Mouse (Mus musculus) cerebellum, adult 2 months (tissue): ENCODE results near the gene Gm7073. TPM values are rescaled to one million over a fixed set of nuclear protein-coding genes. Genes with fewer than 3 reads are reported as not detected.

Experiments
- DNase-seq, 2 experiments: peaks; one replicate each; pipeline ENCODE4 v3.0.0; 2021
- H3K27ac ChIP-seq: fragments of 200-500 bp; 2 replicates; pipeline ENCODE4 v1.5.1; 2012; ENCODE audit warnings: low read length, control low read depth, inconsistent platforms; ENCODE audit not compliant: insufficient read depth
- H3K27me3 ChIP-seq: fragments of 200-500 bp; 2 replicates; pipeline ENCODE4 v1.6.1; 2012; ENCODE audit warnings: inconsistent platforms, mild to moderate bottlenecking, low read length, moderate library complexity; ENCODE audit not compliant: control insufficient read depth, insufficient read depth
- H3K4me1 ChIP-seq: fragments of 200-500 bp; 2 replicates; pipeline ENCODE4 v1.6.1; 2011; ENCODE audit warnings: low read length; ENCODE audit not compliant: control insufficient read depth, insufficient read depth
- H3K4me3 ChIP-seq: fragments of 200-500 bp; replicated peaks from 2 replicates; pipeline ENCODE3; 2011; ENCODE audit warnings: mild to moderate bottlenecking, low read depth, low read length, control low read depth; ENCODE audit not compliant: insufficient read depth
- CTCF ChIP-seq: fragments of 200-500 bp; IDR thresholded peaks from 2 replicates; pipeline ENCODE4 v1.5.1; 2011; ENCODE audit warnings: low read depth, mild to moderate bottlenecking, control low read depth, low read length, moderate library complexity, borderline replicate concordance; ENCODE audit not compliant: insufficient read depth
- POLR2A ChIP-seq: fragments of 200-500 bp; IDR thresholded peaks from 2 replicates; pipeline ENCODE4 v1.6.1; 2011; ENCODE audit warnings: low read length, control low read depth, borderline replicate concordance; ENCODE audit not compliant: insufficient read depth
- WGBS: fragments of 180-500 bp; shearing (Covaris S2); methylation state at CpG from one replicate; pipeline ENCODE4 v1.1.7; 2018; 5-methylcytosine and 5-hydroxymethylcytosine counted together
- polyA plus RNA-seq: library from polyadenylated mRNA; depleted of rRNA; stranded (reverse); fragments of >200 nt; gene quantifications from 2 replicates; pipeline ENCODE4 v1.2.3, GENCODE M21; 2012; rRNA removed

The Gm7073 gene
- polyA plus RNA-seq: not detected in 2 replicates

DNA sequence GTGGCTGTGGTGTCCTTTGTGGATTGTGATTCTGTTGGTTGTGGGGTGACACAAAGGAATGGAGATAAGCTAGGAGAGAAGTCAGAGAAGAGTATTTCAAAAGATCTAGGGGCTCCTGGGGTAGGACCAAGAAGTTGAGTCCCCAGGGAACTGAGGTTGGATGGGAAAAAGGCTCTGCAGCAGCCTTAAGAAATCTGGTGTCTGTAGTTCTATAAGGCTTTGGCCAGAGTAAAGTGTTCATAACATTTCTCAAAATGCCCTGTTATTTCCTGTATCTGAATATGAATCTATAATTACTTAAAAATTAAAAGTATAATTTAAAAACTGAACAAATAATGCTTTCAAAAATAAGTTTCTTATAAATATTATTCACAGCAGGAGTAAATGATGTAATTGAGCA is at the start of gene Gm7073:
Gene Gm7073 (minus strand): TSS at position 101 of the 400 bp plus-strand sequence.
- no peaks in the 10 kb centered on the region for H3K27me3 ChIP-seq
- DNase-seq: no peak
- no peak within 1 kb of the TSS for H3K4me3 ChIP-seq
- TF ChIP-seq POLR2A (no peak), CTCF (no peak)
- no peaks in the 10 kb centered on the region for H3K4me1 ChIP-seq
- no peak within 1 kb of the TSS for H3K27ac ChIP-seq

- TF ChIP-seq CTCF (no peak), POLR2A (no peak)
- 6% methylated on average over 1 of the region's 1 CpGs for WGBS
- H3K4me3 ChIP-seq: no peak overlapping the region
- no peaks in the 10 kb centered on the region for H3K27me3 ChIP-seq
- no peaks in the 10 kb centered on the region for H3K4me1 ChIP-seq
- DNase-seq: no peak
- no peak overlapping the region for H3K27ac ChIP-seq
Measured at GRCm38 (mm10) chrX:60570539-60570938, 31.5 kb upstream of the Gm7073 start.

DNA sequence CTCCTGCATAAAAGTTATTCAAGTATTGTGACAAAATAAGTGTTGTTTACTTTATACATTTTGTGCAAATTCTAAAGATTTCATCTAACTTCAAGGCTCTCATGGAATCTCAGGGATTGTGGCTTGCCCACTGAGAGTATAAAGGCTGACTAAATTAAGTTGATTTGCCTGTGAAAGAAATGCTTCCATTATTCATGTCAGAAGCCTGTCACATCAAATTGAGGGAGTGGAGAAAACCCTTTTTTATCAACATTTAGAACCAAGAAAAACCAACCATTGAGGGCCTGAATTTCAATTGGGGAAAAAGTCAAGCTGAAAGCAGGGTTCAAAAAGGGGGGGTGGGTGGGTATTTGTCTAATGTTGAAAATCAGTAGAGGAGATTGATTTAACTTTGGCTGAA is 30.0 kb upstream of the Gm7073 start:
- no peak for DNase-seq

DNA sequence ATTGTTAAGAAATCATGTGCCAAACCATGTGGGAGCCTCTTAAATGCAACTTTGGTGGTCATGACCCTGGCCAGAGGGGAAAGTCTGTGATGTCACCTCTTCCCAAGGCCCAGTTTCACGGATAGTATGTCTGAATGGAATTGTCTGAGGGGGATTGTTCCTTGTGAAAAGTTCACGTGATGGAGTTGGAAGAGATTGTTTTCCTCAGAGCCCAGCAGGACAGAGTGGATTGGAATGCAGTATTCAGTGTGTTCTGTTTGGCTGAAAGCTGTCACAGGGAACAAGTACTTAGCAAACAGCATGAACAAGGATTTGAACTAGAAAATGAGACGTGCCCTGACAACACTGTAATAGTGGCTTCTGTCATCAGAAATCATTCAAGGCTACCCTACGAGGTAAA is 16.2 kb upstream of the Gm7073 start:
- Histone ChIP-seq H3K4me1 (no peaks in the 10 kb centered on the region), H3K27ac (no peak overlapping the region), H3K27me3 (no peaks in the 10 kb centered on the region), H3K4me3 (no peak overlapping the region)
- DNase-seq: no peak
- 34% methylated on average over 4 of the region's 4 CpGs for WGBS
- TF ChIP-seq POLR2A (no peak), CTCF (no peak)

More for the DNA sequence above, 30.0 kb upstream of the Gm7073 start:
- H3K27ac ChIP-seq: no peak overlapping the region
- TF ChIP-seq CTCF (no peak), POLR2A (no peak)
- H3K4me1 ChIP-seq: no peaks in the 10 kb centered on the region
- no peak overlapping the region for H3K4me3 ChIP-seq
- H3K27me3 ChIP-seq: no peaks in the 10 kb centered on the region

GRCm38 (mm10) chrX:60547444-60548304 is 8.6 kb upstream of the Gm7073 start:
- Histone ChIP-seq H3K27me3 (no peaks in the 10 kb centered on the region), H3K4me3 (peak overlapping the region; percentile 81), H3K4me1 (no peaks in the 10 kb centered on the region), H3K27ac (no peak overlapping the region)
- TF ChIP-seq POLR2A: no peak
- no peak for TF ChIP-seq CTCF
- WGBS: 18% methylated on average over 86 of the region's 113 CpGs
- peak; percentile 49 to 56 for DNase-seq

GRCm38 (mm10) chrX:60547098-60547443 is 8.0 kb upstream of the Gm7073 start:
- Histone ChIP-seq H3K27me3 (no peaks in the 10 kb centered on the region), H3K4me1 (no peaks in the 10 kb centered on the region), H3K27ac (no peak overlapping the region), H3K4me3 (peak overlapping the region; percentile 53)
- no peak for DNase-seq
- 3% methylated on average over 16 of the region's 16 CpGs for WGBS
- TF ChIP-seq CTCF (no peak), POLR2A (no peak)

GRCm38 (mm10) chrX:60545906-60546305 is 6.9 kb upstream of the Gm7073 start:
- H3K4me3 ChIP-seq: no peak overlapping the region
- no peaks in the 10 kb centered on the region for H3K4me1 ChIP-seq
- H3K27ac ChIP-seq: no peak overlapping the region
- DNase-seq: no peak
- H3K27me3 ChIP-seq: no peaks in the 10 kb centered on the region
- 48% methylated on average over 3 of the region's 3 CpGs for WGBS
- TF ChIP-seq POLR2A (no peak), CTCF (no peak)

DNA sequence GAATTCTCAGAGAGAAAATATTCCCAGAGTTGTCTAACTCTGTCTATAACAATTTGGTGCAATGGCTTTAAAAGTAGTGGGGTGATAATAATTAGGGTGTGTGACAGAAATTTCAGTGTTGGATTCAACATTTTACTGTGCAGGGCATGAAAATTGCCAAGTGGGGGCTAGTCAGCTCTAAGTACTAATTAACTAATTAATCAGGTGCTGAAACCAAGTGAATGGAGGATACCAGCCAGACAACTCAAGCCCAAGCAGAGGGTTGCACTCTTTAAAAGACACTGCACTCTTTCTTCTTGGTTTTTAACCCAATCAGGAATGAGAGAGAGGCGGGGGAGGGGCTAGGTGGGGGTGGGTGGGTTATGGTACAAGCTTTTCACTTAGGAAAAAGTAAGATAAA is 6.4 kb upstream of the Gm7073 start:
- 69% methylated on average over 1 of the region's 1 CpGs for WGBS

More for the DNA sequence above, 6.4 kb upstream of the Gm7073 start:
- H3K27me3 ChIP-seq: no peaks in the 10 kb centered on the region
- no peaks in the 10 kb centered on the region for H3K4me1 ChIP-seq
- no peak for TF ChIP-seq CTCF
- no peak overlapping the region for H3K4me3 ChIP-seq
- no peak for DNase-seq
- H3K27ac ChIP-seq: no peak overlapping the region
